Mouse (Mus musculus) forebrain, embryonic 10.5 days (tissue): ENCODE measurements around the gene Itgax. TPM values are rescaled to one million over a fixed set of nuclear protein-coding genes. Genes with fewer than 3 reads are reported as not detected.

Experiments
- DNase-seq: peaks from one replicate; pipeline ENCODE4 v3.0.0-alpha.2; 2017; ENCODE audit warnings: low spot score; ENCODE audit errors: extremely low spot score
- H3K27ac ChIP-seq: fragments of 300-500 bp; sonication (generic); 2 replicates; pipeline ENCODE4 v1.5.1; 2016; ENCODE audit warnings: mild to moderate bottlenecking
- H3K27me3 ChIP-seq: fragments of 300-500 bp; sonication (generic); 2 replicates; pipeline ENCODE4 v1.6.1; 2016; ENCODE audit warnings: mild to moderate bottlenecking; ENCODE audit not compliant: poor library complexity, severe bottlenecking
- H3K36me3 ChIP-seq: fragments of 300-500 bp; sonication (generic); replicated peaks from 2 replicates; pipeline ENCODE4 v1.6.1; 2016; ENCODE audit warnings: mild to moderate bottlenecking, moderate library complexity
- H3K4me1 ChIP-seq: fragments of 300-500 bp; sonication (generic); 2 replicates; pipeline ENCODE4 v1.6.1; 2016
- H3K4me3 ChIP-seq: fragments of 300-500 bp; sonication (generic); 2 replicates; pipeline ENCODE4 v1.5.1; 2016; ENCODE audit warnings: mild to moderate bottlenecking, moderate library complexity
- H3K9me3 ChIP-seq: fragments of 300-500 bp; sonication (generic); 2 replicates; pipeline ENCODE4 v1.6.1; 2016; ENCODE audit warnings: mild to moderate bottlenecking, moderate library complexity
- WGBS: fragments of 180-500 bp; shearing (Covaris S2); methylation state at CpG from one replicate; pipeline ENCODE4 v1.1.7; 2016; 5-methylcytosine and 5-hydroxymethylcytosine counted together
- polyA plus RNA-seq: library from polyadenylated mRNA; unstranded; fragments of >200 nt; fragmentation: Nextera tagmentation; extraction: Ambion mirVana; gene quantifications from 2 replicates; pipeline ENCODE4 v1.2.1, GENCODE M21; 2016

The Itgax gene
- polyA plus RNA-seq = not detected in 2 replicates

GRCm38 (mm10) chr7:128128741-128129720 is at the start of gene Itgax:
TSS of gene Itgax (plus strand) at chr7:128129547.
- H3K27ac ChIP-seq = no peak within 1 kb of the TSS
- H3K4me3 ChIP-seq = no peak within 1 kb of the TSS
- H3K4me1 ChIP-seq = no peaks in the 10 kb centered on the region
- H3K36me3 ChIP-seq = no peaks in the 10 kb centered on the region
- no peaks in the 10 kb centered on the region for H3K27me3 ChIP-seq
- 86% methylated on average over 8 of the region's 8 CpGs for WGBS
- no peak for DNase-seq
- no peaks in the 10 kb centered on the region for H3K9me3 ChIP-seq

- Histone ChIP-seq H3K4me3 (no peak overlapping the region), H3K27ac (no peak overlapping the region), H3K9me3 (no peaks in the 10 kb centered on the region), H3K4me1 (no peaks in the 10 kb centered on the region), H3K36me3 (no peaks in the 10 kb centered on the region), H3K27me3 (no peaks in the 10 kb centered on the region)
- no peak for DNase-seq
- WGBS = 85% methylated on average over 8 of the region's 8 CpGs
These were observed 49.3 kb upstream of the Itgax start for GRCm38 (mm10) chr7:128080012-128080411.

GRCm38 (mm10) chr7:128089141-128089540 is 40.2 kb upstream of the Itgax start:
- Histone ChIP-seq H3K27me3 (no peaks in the 10 kb centered on the region), H3K9me3 (no peaks in the 10 kb centered on the region), H3K4me3 (no peak overlapping the region), H3K36me3 (no peaks in the 10 kb centered on the region), H3K27ac (no peak overlapping the region), H3K4me1 (no peaks in the 10 kb centered on the region)
- no peak for DNase-seq
- WGBS = 89% methylated on average over 7 of the region's 7 CpGs

- no peak overlapping the region for H3K4me3 ChIP-seq
- H3K9me3 ChIP-seq = no peaks in the 10 kb centered on the region
- no peaks in the 10 kb centered on the region for H3K27me3 ChIP-seq
- DNase-seq = no peak
- no peaks in the 10 kb centered on the region for H3K36me3 ChIP-seq
- 86% methylated on average over 1 of the region's 1 CpGs for WGBS
- no peaks in the 10 kb centered on the region for H3K4me1 ChIP-seq
- H3K27ac ChIP-seq = no peak overlapping the region
These were observed 31.2 kb upstream of the Itgax start for GRCm38 (mm10) chr7:128098135-128098534.

GRCm38 (mm10) chr7:128100742-128101357 is 28.5 kb upstream of the Itgax start:
- Histone ChIP-seq H3K9me3 (no peaks in the 10 kb centered on the region), H3K27ac (no peak overlapping the region), H3K27me3 (no peaks in the 10 kb centered on the region), H3K36me3 (no peaks in the 10 kb centered on the region), H3K4me1 (no peaks in the 10 kb centered on the region), H3K4me3 (no peak overlapping the region)
- WGBS = 88% methylated on average over 2 of the region's 2 CpGs
- no peak for DNase-seq

GRCm38 (mm10) chr7:128105246-128105645 is 24.1 kb upstream of the Itgax start:
- Histone ChIP-seq H3K27me3 (no peaks in the 10 kb centered on the region), H3K9me3 (no peaks in the 10 kb centered on the region), H3K4me1 (no peaks in the 10 kb centered on the region), H3K36me3 (no peaks in the 10 kb centered on the region), H3K27ac (no peak overlapping the region), H3K4me3 (no peak overlapping the region)
- no peak for DNase-seq
- 75% methylated on average over 4 of the region's 4 CpGs for WGBS

- H3K27ac ChIP-seq = no peak overlapping the region
- no peaks in the 10 kb centered on the region for H3K4me1 ChIP-seq
- no peaks in the 10 kb centered on the region for H3K36me3 ChIP-seq
- no peak overlapping the region for H3K4me3 ChIP-seq
- no peaks in the 10 kb centered on the region for H3K9me3 ChIP-seq
- H3K27me3 ChIP-seq = no peaks in the 10 kb centered on the region
- no peak for DNase-seq
- 92% methylated on average over 7 of the region's 7 CpGs for WGBS
These were observed 21.9 kb upstream of the Itgax start for GRCm38 (mm10) chr7:128107462-128107861.

- WGBS = 71% methylated on average over 2 of the region's 2 CpGs
- H3K9me3 ChIP-seq = no peaks in the 10 kb centered on the region
These were observed 19.0 kb upstream of the Itgax start for GRCm38 (mm10) chr7:128110314-128110713.

GRCm38 (mm10) chr7:128112131-128112530 is 17.2 kb upstream of the Itgax start:
- Histone ChIP-seq H3K9me3 (no peaks in the 10 kb centered on the region), H3K27me3 (no peaks in the 10 kb centered on the region), H3K27ac (no peak overlapping the region), H3K4me3 (no peak overlapping the region), H3K36me3 (no peaks in the 10 kb centered on the region), H3K4me1 (no peaks in the 10 kb centered on the region)
- DNase-seq = no peak
- WGBS = 91% methylated on average over 11 of the region's 11 CpGs

More at GRCm38 (mm10) chr7:128110314-128110713, 19.0 kb upstream of the Itgax start:
- no peak for DNase-seq
- H3K4me1 ChIP-seq = no peaks in the 10 kb centered on the region
- H3K27ac ChIP-seq = no peak overlapping the region
- H3K4me3 ChIP-seq = no peak overlapping the region
- no peaks in the 10 kb centered on the region for H3K27me3 ChIP-seq
- no peaks in the 10 kb centered on the region for H3K36me3 ChIP-seq

- H3K27me3 ChIP-seq = no peaks in the 10 kb centered on the region
- no peaks in the 10 kb centered on the region for H3K4me1 ChIP-seq
- 94% methylated on average over 11 of the region's 11 CpGs for whole genome bisulfite sequencing
- no peaks in the 10 kb centered on the region for H3K36me3 ChIP-seq
- no peak for DNase-seq
- no peaks in the 10 kb centered on the region for H3K9me3 ChIP-seq
- no peak overlapping the region for H3K4me3 ChIP-seq
- H3K27ac ChIP-seq = no peak overlapping the region
These were observed 14.8 kb upstream of the Itgax start for GRCm38 (mm10) chr7:128114371-128115105.

GRCm38 (mm10) chr7:128115211-128115958 is 14.0 kb upstream of the Itgax start:
- no peak for DNase-seq
- no peaks in the 10 kb centered on the region for H3K27me3 ChIP-seq
- H3K27ac ChIP-seq = no peak overlapping the region
- 80% methylated on average over 5 of the region's 5 CpGs for WGBS
- H3K4me3 ChIP-seq = no peak overlapping the region
- no peaks in the 10 kb centered on the region for H3K36me3 ChIP-seq
- H3K4me1 ChIP-seq = no peaks in the 10 kb centered on the region
- H3K9me3 ChIP-seq = no peaks in the 10 kb centered on the region

- no peaks in the 10 kb centered on the region for H3K36me3 ChIP-seq
- H3K4me1 ChIP-seq = no peaks in the 10 kb centered on the region
- no peak for DNase-seq
- H3K27ac ChIP-seq = no peak overlapping the region
- no peaks in the 10 kb centered on the region for H3K9me3 ChIP-seq
- H3K27me3 ChIP-seq = no peaks in the 10 kb centered on the region
- no peak overlapping the region for H3K4me3 ChIP-seq
- 91% methylated on average over 5 of the region's 5 CpGs for WGBS
These were observed 13.0 kb upstream of the Itgax start for GRCm38 (mm10) chr7:128116396-128116795.
